In genomic region chr17:45556514-45557245, GRCm38 (mm10) we compare ENCODE assay signal across 8 mouse cellular contexts. TPM values are rescaled to one million over a fixed set of nuclear protein-coding genes. Genes with fewer than 3 reads are reported as not detected.
A peak's percentile ranks its signal among the peaks of the same experiment; 100 is the strongest.
DNase-seq lines count a peak whose midpoint lies in the region; ATAC-seq and TF ChIP-seq lines count a peak whose summit lies in the region.

No protein-coding gene starts in this region.

- peak overlapping the region; percentile 57 for H3K4me3 ChIP-seq in kidney, postnatal 0 days (replicated peaks; ENCODE audit: low read depth, low read length)
- H3K4me3 ChIP-seq in embryonic fibroblast, embryonic 13.5 days (ENCODE audit: insufficient read depth, low read length), result peak overlapping the region; percentile 87
- peak overlapping the region; percentile 58 for H3K4me3 ChIP-seq in limb, embryonic 12.5 days (replicated peaks)
- H3K4me3 ChIP-seq in neural tube, embryonic 15.5 days (replicated peaks), result peak overlapping the region; percentile 64

- H3K9me3 ChIP-seq in kidney, postnatal 0 days (replicated peaks; ENCODE audit: low read length), result no peaks in the 10 kb centered on the region
- H3K9me3 ChIP-seq in limb, embryonic 12.5 days, result no peaks in the 10 kb centered on the region
- no peaks in the 10 kb centered on the region for H3K9me3 ChIP-seq in neural tube, embryonic 15.5 days (replicated peaks)

- H3K27me3 ChIP-seq in kidney, postnatal 0 days (ENCODE audit: insufficient read depth, low read length), result no peaks in the 10 kb centered on the region
- H3K27me3 ChIP-seq in limb, embryonic 12.5 days, result peaks cover 32% of the 10 kb centered on the region
- H3K27me3 ChIP-seq in neural tube, embryonic 15.5 days (replicated peaks), result peaks cover 16% of the 10 kb centered on the region

- no peak for TF ChIP-seq CTCF in kidney, postnatal 0 days (IDR thresholded peaks at IDR 0.05; ENCODE audit: low read depth)
- no peak for TF ChIP-seq CTCF in embryonic fibroblast, embryonic 13.5 days (IDR thresholded peaks at IDR 0.05; ENCODE audit: borderline replicate concordance, insufficient read depth, low read length)

- H3K36me3 ChIP-seq in kidney, postnatal 0 days (ENCODE audit: insufficient read depth, low read length), result 0 out of 2 replicates have a peak, but pooled peaks cover 3% of the 10 kb centered on the region
- 0 out of 2 replicates have a peak, but pooled peaks cover 6% of the 10 kb centered on the region for H3K36me3 ChIP-seq in limb, embryonic 12.5 days
- H3K36me3 ChIP-seq in neural tube, embryonic 15.5 days, result no peaks in the 10 kb centered on the region

- peak overlapping the region; percentile 92 for H3K4me2 ChIP-seq in kidney, postnatal 0 days (ENCODE audit: low read length)
- H3K4me2 ChIP-seq in limb, embryonic 12.5 days, result peak overlapping the region; percentile 94
- H3K4me2 ChIP-seq in neural tube, embryonic 15.5 days, result peak overlapping the region; percentile 99

- no peak overlapping the region for H3K27ac ChIP-seq in kidney, postnatal 0 days
- H3K27ac ChIP-seq in embryonic fibroblast, embryonic 13.5 days (ENCODE audit: insufficient read depth, low read length), result no peak overlapping the region
- H3K27ac ChIP-seq in limb, embryonic 12.5 days, result no peak overlapping the region
- no peak overlapping the region for H3K27ac ChIP-seq in neural tube, embryonic 15.5 days (replicated peaks)

- TF ChIP-seq POLR2A in embryonic fibroblast, embryonic 13.5 days (IDR thresholded peaks at IDR 0.05; ENCODE audit: low read depth, low read length), result no peak

- no peak for DNase-seq in kidney, postnatal 0 days (ENCODE audit: low spot score)
- no peak for DNase-seq in kidney, postnatal 14 days
- no peak for DNase-seq in adipocyte (ENCODE audit: low spot score)
- no peak for DNase-seq in layer of hippocampus, postnatal 14 days (ENCODE audit: low spot score in 2 of 2)
- DNase-seq in cerebellum, adult 11-12 months, result no peak

- no peak for ATAC-seq in kidney, postnatal 0 days (replicated peaks; ENCODE audit: low FRiP score, low read depth)
- ATAC-seq in limb, embryonic 12.5 days (ENCODE audit: insufficient number of reproducible peaks, insufficient read depth, low FRiP score, low TSS enrichment, low read depth), result no peak
- ATAC-seq in neural tube, embryonic 15.5 days (ENCODE audit: low FRiP score), result no peak

- 66% methylated on average over 3 of the region's 3 CpGs for WGBS in kidney, postnatal 0 days
- 77% methylated on average over 3 of the region's 3 CpGs for WGBS in limb, embryonic 12.5 days
- WGBS in neural tube, embryonic 15.5 days, result 80% methylated on average over 3 of the region's 3 CpGs

- H3K4me1 ChIP-seq in kidney, postnatal 0 days (replicated peaks; ENCODE audit: insufficient read depth, low read length), result peaks cover 4% of the 10 kb centered on the region; the same call in 1 of the 2 replicates
- no peaks in the 10 kb centered on the region; the same call in 1 of the 2 replicates for H3K4me1 ChIP-seq in embryonic fibroblast, embryonic 13.5 days (ENCODE audit: control insufficient read depth, insufficient read depth, low read length)
- H3K4me1 ChIP-seq in limb, embryonic 12.5 days (replicated peaks), result peaks cover 29% of the 10 kb centered on the region
- H3K4me1 ChIP-seq in neural tube, embryonic 15.5 days, result peaks cover 21% of the 10 kb centered on the region

- no peak overlapping the region for H3K9ac ChIP-seq in kidney, postnatal 0 days (ENCODE audit: low read depth, low read length)
- H3K9ac ChIP-seq in limb, embryonic 12.5 days (replicated peaks), result 0 out of 2 replicates have a peak overlapping the region, but pooled peaks have one; percentile 34
- H3K9ac ChIP-seq in neural tube, embryonic 15.5 days (replicated peaks), result peak overlapping the region; percentile 74; the same call in 1 of the 2 replicates

RNA-seq across cellular contexts. Expression of gene Nfkbie, which starts 1.2 kb away (rescaled TPM):
- 4.8 and 5.1 TPM in 2 replicates for polyA plus RNA-seq in kidney, postnatal 0 days (2015; fragmentation: Nextera tagmentation; extraction: Ambion mirVana)
- 4.3 and 6.2 TPM in 2 replicates for polyA plus RNA-seq in embryonic fibroblast, embryonic 13.5 days (2011; ENCODE audit: insufficient read length, low read depth, missing spikeins)
- polyA plus RNA-seq in limb, embryonic 12.5 days (2016; fragmentation: Nextera tagmentation; extraction: Ambion mirVana), result 6.5 and 6.6 TPM in 2 replicates
- polyA plus RNA-seq in neural tube, embryonic 15.5 days (2015; fragmentation: Nextera tagmentation; extraction: Ambion mirVana), result 4.8 and 10.1 TPM in 2 replicates
- 1 to 10 TPM; 3.4 to 3.6 TPM for total RNA-seq in layer of hippocampus, postnatal 14 days (2021)

RNA-seq across cellular contexts. Expression of gene Slc35b2, which starts 7.0 kb away (rescaled TPM):
- 131 and 138 TPM in 2 replicates for polyA plus RNA-seq in kidney, postnatal 0 days (2015; fragmentation: Nextera tagmentation; extraction: Ambion mirVana)
- 61.1 and 65.3 TPM in 2 replicates for polyA plus RNA-seq in embryonic fibroblast, embryonic 13.5 days (2011; ENCODE audit: insufficient read length, low read depth, missing spikeins)
- 96.9 and 106 TPM in 2 replicates for polyA plus RNA-seq in limb, embryonic 12.5 days (2016; fragmentation: Nextera tagmentation; extraction: Ambion mirVana)
- polyA plus RNA-seq in neural tube, embryonic 15.5 days (2015; fragmentation: Nextera tagmentation; extraction: Ambion mirVana), result 86.3 and 99.5 TPM in 2 replicates
- total RNA-seq in layer of hippocampus, postnatal 14 days (2021), result 10 to 100 TPM; 47.3 to 52.8 TPM

RNA-seq across cellular contexts. Expression of gene Tmem151b, which starts 7.2 kb away (rescaled TPM):
- polyA plus RNA-seq in kidney, postnatal 0 days (2015; fragmentation: Nextera tagmentation; extraction: Ambion mirVana), result 1.5 and 1.8 TPM in 2 replicates
- 0.47 and 0.81 TPM in 2 replicates for polyA plus RNA-seq in embryonic fibroblast, embryonic 13.5 days (2011; ENCODE audit: insufficient read length, low read depth, missing spikeins)
- polyA plus RNA-seq in limb, embryonic 12.5 days (2016; fragmentation: Nextera tagmentation; extraction: Ambion mirVana), result 7.7 and 9.7 TPM in 2 replicates
- polyA plus RNA-seq in neural tube, embryonic 15.5 days (2015; fragmentation: Nextera tagmentation; extraction: Ambion mirVana), result 21.2 and 25.6 TPM in 2 replicates
- total RNA-seq in layer of hippocampus, postnatal 14 days (2021), result 100 to 1,000 TPM; 106 to 107 TPM

RNA-seq across cellular contexts. Expression of gene Hsp90ab1, which starts 16.4 kb away (rescaled TPM):
- polyA plus RNA-seq in kidney, postnatal 0 days (2015; fragmentation: Nextera tagmentation; extraction: Ambion mirVana), result 1,330 and 1,432 TPM in 2 replicates
- 1,481 and 1,562 TPM in 2 replicates for polyA plus RNA-seq in embryonic fibroblast, embryonic 13.5 days (2011; ENCODE audit: insufficient read length, low read depth, missing spikeins)
- 1,474 and 1,563 TPM in 2 replicates for polyA plus RNA-seq in limb, embryonic 12.5 days (2016; fragmentation: Nextera tagmentation; extraction: Ambion mirVana)
- 1,466 and 1,575 TPM in 2 replicates for polyA plus RNA-seq in neural tube, embryonic 15.5 days (2015; fragmentation: Nextera tagmentation; extraction: Ambion mirVana)
- total RNA-seq in layer of hippocampus, postnatal 14 days (2021), result 1,000 to 10,000 TPM; 1,658 to 1,733 TPM

RNA-seq across cellular contexts. Expression of gene Tcte1, which starts 33.4 kb away (rescaled TPM):
- polyA plus RNA-seq in kidney, postnatal 0 days (2015; fragmentation: Nextera tagmentation; extraction: Ambion mirVana), result 0.07 and 0.15 TPM in 2 replicates
- polyA plus RNA-seq in embryonic fibroblast, embryonic 13.5 days (2011; ENCODE audit: insufficient read length, low read depth, missing spikeins), result not detected in 2 replicates
- polyA plus RNA-seq in limb, embryonic 12.5 days (2016; fragmentation: Nextera tagmentation; extraction: Ambion mirVana), result 0.91 and 1.3 TPM in 2 replicates
- 2.9 and 3.6 TPM in 2 replicates for polyA plus RNA-seq in neural tube, embryonic 15.5 days (2015; fragmentation: Nextera tagmentation; extraction: Ambion mirVana)
- 1 to 10 TPM in 1 of 2 experiments, under 1 TPM in 1; 0.88 to 1.1 TPM for total RNA-seq in layer of hippocampus, postnatal 14 days (2021)
